ENCODE assay signal across 20 mouse cellular contexts in genomic region chr17:78273875-78274274, GRCm38 (mm10).
A peak's percentile ranks its signal among the peaks of the same experiment; 100 is the strongest.
DNase-seq lines count a peak whose midpoint lies in the region; ATAC-seq and TF ChIP-seq lines count a peak whose summit lies in the region.
"Had no signal": no experiment of that assay in that cellular context is flagged by ENCODE, and none has a peak within 500 bp of the region (broad histone marks: within the 10 kb centered on the region; RNA-seq: fewer than 3 reads in every experiment).

No protein-coding gene starts in this region.

- WGBS in midbrain, embryonic 15.5 days: 80% methylated on average over 7 of the region's 7 CpGs
- 81% methylated on average over 7 of the region's 7 CpGs for WGBS in midbrain, embryonic 16.5 days

- H3K36me3 ChIP-seq in midbrain, embryonic 15.5 days (replicated peaks): no peaks in the 10 kb centered on the region
- H3K36me3 ChIP-seq in midbrain, embryonic 16.5 days (ENCODE audit: control insufficient read depth, insufficient read depth, low read length): no peaks in the 10 kb centered on the region
- H3K36me3 ChIP-seq: forebrain, embryonic 12.5 days; hindbrain, embryonic 10.5 days; limb, embryonic 12.5 days; liver, embryonic 15.5 days; midbrain, embryonic 13.5 days had no signal

- no peaks in the 10 kb centered on the region for H3K27me3 ChIP-seq in midbrain, embryonic 15.5 days (replicated peaks)
- no peaks in the 10 kb centered on the region for H3K27me3 ChIP-seq in midbrain, embryonic 16.5 days (ENCODE audit: control insufficient read depth, insufficient read depth, low read depth, low read length)
- H3K27me3 ChIP-seq: forebrain, embryonic 12.5 days; limb, embryonic 12.5 days; liver, embryonic 15.5 days; midbrain, embryonic 13.5 days; Patski had no signal

- peak overlapping the region; percentile 70 for H3K27ac ChIP-seq in gastrocnemius, adult 2 months
- H3K27ac ChIP-seq in midbrain, embryonic 15.5 days: no peak overlapping the region
- H3K27ac ChIP-seq in midbrain, embryonic 16.5 days (ENCODE audit: low read length): no peak overlapping the region
- H3K27ac ChIP-seq: hindbrain, embryonic 10.5 days; liver, embryonic 15.5 days; midbrain, embryonic 13.5 days had no signal

- peak overlapping the region; percentile 4; the same call in 1 of the 2 replicates for H3K4me3 ChIP-seq in gastrocnemius, adult 2 months
- no peak overlapping the region for H3K4me3 ChIP-seq in midbrain, embryonic 15.5 days
- no peak overlapping the region for H3K4me3 ChIP-seq in midbrain, embryonic 16.5 days (ENCODE audit: low read depth, low read length)
- H3K4me3 ChIP-seq: forebrain, embryonic 12.5 days; hindbrain, embryonic 10.5 days; limb, embryonic 12.5 days; liver, embryonic 15.5 days; midbrain, embryonic 13.5 days had no signal

- no peak overlapping the region for H3K9ac ChIP-seq in midbrain, embryonic 15.5 days
- H3K9ac ChIP-seq in midbrain, embryonic 16.5 days (ENCODE audit: low read depth, low read length): no peak overlapping the region
- H3K9ac ChIP-seq: forebrain, embryonic 12.5 days; limb, embryonic 12.5 days; liver, embryonic 15.5 days; midbrain, embryonic 13.5 days had no signal

- no peak for TF ChIP-seq CTCF in gastrocnemius, adult 2 months (IDR thresholded peaks at IDR 0.05)

- peaks cover 35% of the 10 kb centered on the region for H3K4me1 ChIP-seq in midbrain, embryonic 15.5 days
- H3K4me1 ChIP-seq in midbrain, embryonic 16.5 days (ENCODE audit: control insufficient read depth, insufficient read depth, low read length): peaks cover 18% of the 10 kb centered on the region

- H3K4me2 ChIP-seq in midbrain, embryonic 15.5 days: no peak overlapping the region
- no peak overlapping the region for H3K4me2 ChIP-seq in midbrain, embryonic 16.5 days (ENCODE audit: low read length)
- H3K4me2 ChIP-seq: forebrain, embryonic 12.5 days; limb, embryonic 12.5 days; liver, embryonic 15.5 days; midbrain, embryonic 13.5 days had no signal

- intact Hi-C loops in gastrocnemius, adult 2 months (cut with DNase I): no loop called here

- peak; percentile 21; the same call in 1 of the 2 replicates for ATAC-seq in midbrain, embryonic 15.5 days (replicated peaks)
- no peak; the same call in 1 of the 2 replicates for ATAC-seq in midbrain, embryonic 16.5 days
- ATAC-seq in erythroid progenitor cell, adult 5-6 weeks (replicated peaks; ENCODE audit: low FRiP score, poor library complexity, severe bottlenecking): no peak
- ATAC-seq: lung, postnatal 0 days; midbrain, embryonic 13.5 days; Patski had no signal

- H3K9me3 ChIP-seq in midbrain, embryonic 15.5 days: no peaks in the 10 kb centered on the region
- no peaks in the 10 kb centered on the region for H3K9me3 ChIP-seq in midbrain, embryonic 16.5 days (replicated peaks; ENCODE audit: control insufficient read depth, low read length, poor library complexity, severe bottlenecking)
- H3K9me3 ChIP-seq: forebrain, embryonic 12.5 days; hindbrain, embryonic 10.5 days; limb, embryonic 12.5 days; liver, embryonic 15.5 days; midbrain, embryonic 13.5 days had no signal

- no peak for DNase-seq in gastrocnemius, adult 2 months
- DNase-seq in gastrocnemius, postnatal 10 days: no peak
- DNase-seq in kidney, postnatal 14 days: peak; percentile 15
- no peak for DNase-seq in testis, postnatal 14 days (ENCODE audit: low spot score)
- DNase-seq: adrenal gland, postnatal 36 days; B cell, adult 2 months; cerebellum, adult 8-10 months; heart, adult 18-20 months; layer of hippocampus, adult 9-11 months; thymus, postnatal 4 days had no signal
